Mouse (Mus musculus) megakaryocyte progenitor cell, adult 5-6 weeks (primary cell): ENCODE measurements at regions not wholly inside any gene's neighbourhood (a gene's known extent, or its start where the extent isn't known, plus 50 kb on each side); places are given as distances from the start of the nearest gene placed in this dataset.

Source experiments
- ATAC-seq: replicated peaks from 2 replicates; pipeline ENCODE4 v1.8.0; 2016; ENCODE audit warnings: mild to moderate bottlenecking, moderate TSS enrichment, inconsistent platforms; ENCODE audit not compliant: poor library complexity

GRCm38 (mm10) chr6:59556668-59557310, 130.7 kb upstream of the Gprin3 start:
- ATAC-seq: no peak

- ATAC-seq: no peak
These were observed 110.9 kb upstream of the Gprin3 start for GRCm38 (mm10) chr6:59537025-59537424.

GRCm38 (mm10) chr6:59524940-59525265, 98.8 kb upstream of the Gprin3 start:
- no peak for ATAC-seq

GRCm38 (mm10) chr6:59524095-59524939, 98.2 kb upstream of the Gprin3 start:
- no peak for ATAC-seq

- no peak for ATAC-seq
These were observed 96.9 kb upstream of the Gprin3 start for GRCm38 (mm10) chr6:59522960-59523359.

GRCm38 (mm10) chr6:59500818-59501217, 74.7 kb upstream of the Gprin3 start:
- ATAC-seq: peak; percentile 65

GRCm38 (mm10) chr6:59498800-59499199, 72.7 kb upstream of the Gprin3 start:
- ATAC-seq: no peak

GRCm38 (mm10) chr6:59498079-59498478, 72.0 kb upstream of the Gprin3 start:
- peak; percentile 92 for ATAC-seq

GRCm38 (mm10) chr6:59489001-59489575, 63.0 kb upstream of the Gprin3 start:
- no peak for ATAC-seq

GRCm38 (mm10) chr6:59488386-59488785, 62.3 kb upstream of the Gprin3 start:
- no peak for ATAC-seq

- ATAC-seq: 0 out of 2 replicates have a peak, but pooled peaks have one; percentile 50
These were observed 57.9 kb upstream of the Gprin3 start for GRCm38 (mm10) chr6:59484004-59484403.

- ATAC-seq: peak; percentile 95
These were observed 57.5 kb upstream of the Gprin3 start for GRCm38 (mm10) chr6:59483587-59483986.
